Comparison of ENCODE assay signal across 15 mouse cellular contexts in the genomic region with DNA sequence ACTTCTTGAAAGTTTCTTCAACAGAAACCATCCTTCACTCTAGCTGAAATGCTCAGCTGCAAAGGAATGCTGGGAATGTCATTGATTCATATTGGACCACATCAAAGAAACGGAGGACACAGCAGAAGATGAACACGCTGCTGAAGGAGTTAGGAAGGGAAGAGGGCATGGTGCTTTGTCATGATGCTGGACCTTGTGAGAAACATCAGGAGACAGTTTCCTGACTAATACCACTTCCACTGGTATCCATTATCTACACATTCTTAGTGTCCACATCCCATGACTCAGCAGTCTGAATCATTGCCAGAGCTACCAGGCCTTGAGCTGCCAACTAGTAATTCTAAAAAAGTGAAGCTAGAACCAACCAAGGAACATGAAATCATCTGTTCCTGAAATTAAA. TPM values are rescaled to one million over a fixed set of nuclear protein-coding genes. Genes with fewer than 3 reads are reported as not detected.
DNase-seq lines count a peak whose midpoint lies in the region; ATAC-seq and TF ChIP-seq lines count a peak whose summit lies in the region.
"Had no signal": no experiment of that assay in that cellular context is flagged by ENCODE, and none has a peak within 500 bp of the region (broad histone marks: within the 10 kb centered on the region; RNA-seq: fewer than 3 reads in every experiment).

No protein-coding gene starts in this region.

- no peak overlapping the region for H3K27ac ChIP-seq in liver, embryonic 15.5 days (replicated peaks)
- H3K27ac ChIP-seq in hindbrain, embryonic 10.5 days, result no peak overlapping the region
- H3K27ac ChIP-seq: embryonic facial prominence, embryonic 13.5 days; limb, embryonic 13.5 days had no signal

- H3K4me2 ChIP-seq in liver, embryonic 15.5 days, result no peak overlapping the region
- H3K4me2 ChIP-seq: embryonic facial prominence, embryonic 13.5 days; limb, embryonic 13.5 days had no signal

- no peak overlapping the region for H3K9ac ChIP-seq in liver, embryonic 15.5 days
- H3K9ac ChIP-seq: embryonic facial prominence, embryonic 13.5 days; limb, embryonic 13.5 days had no signal

- TF ChIP-seq CTCF in C2C12 (IDR thresholded peaks at IDR 0.05; ENCODE audit: control insufficient read depth, insufficient read depth, insufficient read length), result no peak

- H3K79me3 ChIP-seq in C2C12 (ENCODE audit: low read depth), result no peaks in the 10 kb centered on the region

- no peaks in the 10 kb centered on the region for H3K79me2 ChIP-seq in C2C12 (ENCODE audit: control insufficient read depth, insufficient read depth)

- WGBS in liver, embryonic 15.5 days (ENCODE audit: insufficient replicate concordance), result 52% methylated on average over 2 of the region's 2 CpGs
- WGBS in hindbrain, embryonic 10.5 days, result 83% methylated on average over 2 of the region's 2 CpGs

- H3K36me3 ChIP-seq in C2C12 (ENCODE audit: control insufficient read depth, insufficient read depth), result no peaks in the 10 kb centered on the region
- no peaks in the 10 kb centered on the region for H3K36me3 ChIP-seq in liver, embryonic 15.5 days (replicated peaks)
- no peaks in the 10 kb centered on the region for H3K36me3 ChIP-seq in hindbrain, embryonic 10.5 days
- H3K36me3 ChIP-seq: embryonic facial prominence, embryonic 13.5 days; limb, embryonic 13.5 days had no signal

- H3K4me1 ChIP-seq in liver, embryonic 15.5 days (replicated peaks), result peaks cover 40% of the 10 kb centered on the region
- H3K4me1 ChIP-seq in hindbrain, embryonic 10.5 days (replicated peaks), result no peaks in the 10 kb centered on the region
- H3K4me1 ChIP-seq: embryonic facial prominence, embryonic 13.5 days; limb, embryonic 13.5 days had no signal

- no peak overlapping the region for H3ac ChIP-seq in C2C12 (ENCODE audit: control insufficient read depth, insufficient read length, low read depth)

- no peak overlapping the region for H3K4me3 ChIP-seq in C2C12 (ENCODE audit: insufficient read depth, poor library complexity, severe bottlenecking)
- H3K4me3 ChIP-seq in liver, embryonic 15.5 days (replicated peaks), result no peak overlapping the region
- H3K4me3 ChIP-seq in hindbrain, embryonic 10.5 days, result no peak overlapping the region
- H3K4me3 ChIP-seq: embryonic facial prominence, embryonic 13.5 days; limb, embryonic 13.5 days had no signal

- peak; percentile 88 for DNase-seq in Muller cell, postnatal 12 days (ENCODE audit: inconsistent ontology term)
- DNase-seq in c-Kit-negative CD71-positive TER-119-positive erythroid progenitor cells, embryonic 14.5 days (ENCODE audit: low read depth, low spot score), result peak; percentile 65
- no peak for DNase-seq in retina, embryonic 14.5 days (ENCODE audit: low spot score)
- DNase-seq in hindbrain, embryonic 10.5 days (ENCODE audit: low spot score), result no peak
- no peak for DNase-seq in heart, adult 9 months (ENCODE audit: low spot score in 2 of 2)
- DNase-seq: cerebellum, adult 9-11 months; gastrocnemius, postnatal 25 days; layer of hippocampus, postnatal 36 days; lung, postnatal 4 days; right cerebral cortex, postnatal 14 days had no signal

- H3K27me3 ChIP-seq in C2C12 (ENCODE audit: control insufficient read depth, insufficient read depth, insufficient read length), result no peaks in the 10 kb centered on the region
- H3K27me3 ChIP-seq in liver, embryonic 15.5 days, result no peaks in the 10 kb centered on the region
- no peaks in the 10 kb centered on the region for H3K27me3 ChIP-seq in hindbrain, embryonic 10.5 days (ENCODE audit: insufficient read depth, poor library complexity, severe bottlenecking)
- H3K27me3 ChIP-seq: embryonic facial prominence, embryonic 13.5 days; limb, embryonic 13.5 days had no signal

- no peaks in the 10 kb centered on the region for H3K9me3 ChIP-seq in liver, embryonic 15.5 days (replicated peaks)
- H3K9me3 ChIP-seq in hindbrain, embryonic 10.5 days, result no peaks in the 10 kb centered on the region
- H3K9me3 ChIP-seq: embryonic facial prominence, embryonic 13.5 days; limb, embryonic 13.5 days had no signal

- peak; percentile 77 for ATAC-seq in liver, embryonic 15.5 days (ENCODE audit: insufficient read depth)
- ATAC-seq: forebrain, embryonic 16.5 days had no signal

TF ChIP-seq in C2C12, 6 proteins besides CTCF, POLR2A, EP300 and RAD21:
- TF ChIP-seq CEBPB (IDR thresholded peaks at IDR 0.05; ENCODE audit: low read depth) (no peak), FOSL1 (IDR thresholded peaks at IDR 0.05; ENCODE audit: insufficient read depth, low read length, poor library complexity, severe bottlenecking) (peak; percentile 92), MYOD1 (IDR thresholded peaks at IDR 0.05; ENCODE audit: control insufficient read depth, insufficient read length, low read depth) (no peak), MAX (IDR thresholded peaks at IDR 0.05) (peak; percentile 95)

RNA-seq across cellular contexts. Expression of a gene that starts 41.8 kb away (rescaled TPM):
- 3.6 TPM for polyA plus RNA-seq in C2C12 (2012; fragmentation: generic; extraction: Trizol)
- polyA plus RNA-seq in liver, embryonic 15.5 days (2015; fragmentation: Nextera tagmentation; extraction: Ambion mirVana), result 3.7 and 4.0 TPM in 2 replicates
- 10.1 and 13.0 TPM in 2 replicates for polyA plus RNA-seq in hindbrain, embryonic 10.5 days (2016; fragmentation: Nextera tagmentation; extraction: Ambion mirVana)

Comparison
In these comparisons a context has a peak if more than half of its experiments do, and no peak if none do; other contexts are left out.
1. DNase-seq: peak in Muller cell, postnatal 12 days (single experiment) and c-Kit-negative CD71-positive TER-119-positive erythroid progenitor cells, embryonic 14.5 days (single experiment); none in retina, embryonic 14.5 days (single experiment), hindbrain, embryonic 10.5 days (single experiment) and heart, adult 9 months (0 of 2).